Mouse (Mus musculus) E14TG2a.4 (cell line): ENCODE data around the gene Homer3.

ENCODE experiments used
- CTCF ChIP-seq: conservative IDR thresholded peaks from 2 replicates; pipeline ENCODE4 v1.5.1; 2014; ENCODE audit warnings: low read length
- NANOG ChIP-seq: IDR thresholded peaks from 2 replicates; pipeline ENCODE4 v1.6.1; 2014; ENCODE audit warnings: borderline replicate concordance, low read length, mixed read lengths
- POU5F1 ChIP-seq: IDR thresholded peaks from 2 replicates; pipeline ENCODE4 v1.6.1; 2014; ENCODE audit warnings: low read length, borderline replicate concordance

DNA sequence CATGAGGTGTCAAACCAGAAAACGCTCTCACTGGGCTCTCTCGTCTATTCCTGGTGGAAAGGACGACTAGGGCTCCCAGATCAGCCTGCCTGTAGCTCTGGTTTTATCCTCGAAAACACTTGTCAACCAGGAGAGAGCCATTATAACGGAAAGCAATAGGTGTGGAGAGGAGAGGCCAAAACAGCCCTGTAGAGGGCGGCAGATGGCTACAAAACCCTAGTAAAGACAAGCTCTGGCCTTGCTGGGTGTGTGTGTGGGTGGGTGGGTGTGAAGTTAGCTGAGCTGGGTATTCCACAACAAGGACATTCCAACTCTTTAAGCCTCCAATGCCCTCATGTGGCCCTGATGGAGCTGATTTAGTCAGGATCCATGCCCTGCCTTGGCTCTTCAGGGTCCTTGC lies 61.1 kb downstream of the Homer3 start:
- TF ChIP-seq CTCF (peak; percentile 33), NANOG (no peak), POU5F1 (no peak)
